Mouse (Mus musculus): ENCODE results near the gene Lrp8.

Lrp8 gene

DNA sequence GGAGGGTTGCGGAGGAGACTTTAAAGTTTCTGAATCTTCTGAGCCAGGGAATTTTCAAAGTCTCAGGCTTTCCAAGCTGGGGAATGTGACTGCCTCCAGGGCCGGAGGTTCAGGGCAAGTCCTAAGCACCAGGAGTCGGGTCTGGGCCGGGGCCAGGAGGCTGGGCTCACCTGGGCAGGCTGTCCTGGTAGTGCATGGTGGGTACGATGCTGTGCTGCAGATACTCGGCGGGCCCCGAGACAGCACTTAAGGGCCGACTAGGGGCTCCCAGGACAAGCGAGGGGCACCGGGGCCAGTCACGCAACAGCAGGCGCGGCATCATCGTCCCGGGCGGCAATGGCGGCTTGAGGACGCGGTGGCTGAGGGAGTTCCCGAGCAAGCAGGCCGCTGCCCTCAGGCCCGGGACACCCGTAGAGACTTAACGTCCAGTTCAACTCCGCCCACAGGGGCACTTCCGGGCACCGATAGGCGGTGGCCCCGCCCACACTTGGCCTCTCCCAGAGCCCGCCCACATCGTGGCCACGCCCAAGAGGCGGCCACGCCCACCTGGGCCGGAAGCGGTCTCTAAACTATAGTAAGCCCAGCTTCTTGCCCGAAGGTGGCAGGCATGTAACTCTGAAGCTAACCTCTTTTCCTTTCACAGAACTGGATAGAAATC, 121.2 kb downstream of the Lrp8 start, which contains the start of gene Cpt2:
Gene Cpt2 (minus strand): TSS at position 466 of the 658 bp plus-strand sequence.
- DNase-seq = peak; percentile 97

GRCm38 (mm10) chr4:107923803-107924194, 121.7 kb downstream of the Lrp8 start:
- no peak for DNase-seq
